1 mouse cellular context compared by ENCODE assay signal in the genomic region with DNA sequence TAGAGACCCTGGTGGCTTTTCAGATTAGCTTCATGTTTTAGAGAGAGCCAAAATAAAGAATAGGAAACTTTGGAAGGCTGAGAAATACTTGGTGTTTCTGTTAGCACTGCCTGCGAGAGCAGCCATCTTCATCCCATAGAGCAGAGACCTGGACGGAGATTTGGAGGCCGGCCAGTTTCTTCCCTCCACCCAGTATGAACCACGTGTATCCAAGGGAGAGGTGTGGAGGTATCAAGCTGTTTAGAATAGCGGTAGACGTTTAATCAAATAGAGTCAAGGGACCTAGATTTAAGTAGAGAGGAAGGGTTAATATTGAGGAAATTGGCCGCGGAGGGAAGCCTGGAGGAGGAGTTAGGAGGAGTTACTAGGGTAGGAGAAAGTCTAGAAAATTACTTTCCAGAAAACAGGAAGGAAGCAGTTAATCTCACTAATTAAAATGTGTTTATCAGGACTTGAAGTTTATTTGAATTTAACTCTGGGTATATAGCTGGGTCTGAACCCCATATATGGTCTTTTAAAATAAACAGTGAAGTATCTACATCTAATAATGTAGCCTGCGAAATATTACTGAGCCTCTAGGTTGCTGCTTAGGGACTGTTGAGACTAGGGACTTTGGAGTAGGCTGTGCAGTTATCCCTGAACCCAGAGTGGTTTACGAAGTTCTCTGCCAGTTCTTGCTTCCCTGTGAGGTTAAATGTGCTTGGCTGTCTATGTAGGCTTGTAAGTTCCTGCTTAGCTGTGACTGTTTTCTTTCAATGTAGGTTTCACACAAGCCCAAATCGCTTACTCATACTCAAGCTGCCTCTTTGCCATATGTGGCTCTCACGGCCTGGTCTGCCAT.
TF ChIP-seq lines count a peak whose summit lies in the region.

No protein-coding gene starts in this region.

TF ChIP-seq in MEL, 35 proteins besides CTCF, POLR2A, EP300 and RAD21 (continued from another document):
- TF ChIP-seq HCFC1 (IDR thresholded peaks at IDR 0.05; ENCODE audit: low read depth, low read length) (no peak; the same call in 1 of the 2 replicates), ETS1 (IDR thresholded peaks at IDR 0.05; ENCODE audit: low read depth, low read length) (peak; percentile 50; the same call in 1 of the 2 replicates), TBP (IDR thresholded peaks at IDR 0.05; ENCODE audit: low read depth, low read length) (peak; percentile 43; the same call in 1 of the 2 replicates), TCF12 (IDR thresholded peaks at IDR 0.05; ENCODE audit: low read depth, low read length) (peak; percentile 75), NRF1 (IDR thresholded peaks at IDR 0.05; ENCODE audit: insufficient read depth, low read depth, low read length, poor library complexity, severe bottlenecking) (no peak), MYC (IDR thresholded peaks at IDR 0.05; ENCODE audit: low read depth, low read length) (peak; percentile 64; the same call in 1 of the 2 replicates)
